In genomic region chr11:98747804-98748505, GRCm38 (mm10) we compare ENCODE assay signal across 9 mouse cellular contexts. TPM values are rescaled to one million over a fixed set of nuclear protein-coding genes. Genes with fewer than 3 reads are reported as not detected.
DNase-seq lines count a peak whose midpoint lies in the region; ATAC-seq and TF ChIP-seq lines count a peak whose summit lies in the region.
"Had no signal": no experiment of that assay in that cellular context is flagged by ENCODE, and none has a peak within 500 bp of the region (broad histone marks: within the 10 kb centered on the region; RNA-seq: fewer than 3 reads in every experiment).

No protein-coding gene starts in this region.

- DNase-seq in kidney, postnatal 0 days (ENCODE audit: low spot score), result no peak
- DNase-seq in kidney, postnatal 4 days, result no peak
- no peak for DNase-seq in G1E (ENCODE audit: low spot score)
- DNase-seq in hindbrain, embryonic 11.5 days (ENCODE audit: low spot score), result peak; percentile 17
- DNase-seq in midbrain, embryonic 11.5 days (ENCODE audit: low spot score, missing footprints), result peak; percentile 91
- no peak for DNase-seq in ovary, adult 18-20 months (ENCODE audit: low spot score)
- DNase-seq in frontal cortex, adult 2 months (ENCODE audit: extremely low spot score in 1 of 2, low spot score in 1 of 2), result no peak

- H3K27ac ChIP-seq in kidney, postnatal 0 days, result peak overlapping the region; percentile 82
- peak overlapping the region; percentile 88 for H3K27ac ChIP-seq in cortical plate, adult 2 months (ENCODE audit: insufficient read depth, low read length)
- H3K27ac ChIP-seq in hindbrain, embryonic 11.5 days (ENCODE audit: low read depth, low read length), result peak overlapping the region; percentile 92
- peak overlapping the region; percentile 38 for H3K27ac ChIP-seq in midbrain, embryonic 11.5 days (ENCODE audit: low read depth, low read length)
- H3K27ac ChIP-seq: macrophage had no signal

- H3K27me3 ChIP-seq in kidney, postnatal 0 days (ENCODE audit: insufficient read depth, low read length), result no peaks in the 10 kb centered on the region
- no peaks in the 10 kb centered on the region for H3K27me3 ChIP-seq in G1E (ENCODE audit: insufficient read depth, low read length)
- H3K27me3 ChIP-seq in hindbrain, embryonic 11.5 days (ENCODE audit: control insufficient read depth, insufficient read depth, low read length), result no peaks in the 10 kb centered on the region
- H3K27me3 ChIP-seq in midbrain, embryonic 11.5 days (ENCODE audit: control insufficient read depth, insufficient read depth, low read length), result no peaks in the 10 kb centered on the region

- peaks cover 94% of the 10 kb centered on the region for H3K4me1 ChIP-seq in kidney, postnatal 0 days (replicated peaks; ENCODE audit: insufficient read depth, low read length)
- peaks cover 100% of the 10 kb centered on the region for H3K4me1 ChIP-seq in G1E (ENCODE audit: insufficient read depth, low read depth, low read length)
- H3K4me1 ChIP-seq in cortical plate, adult 2 months (ENCODE audit: control insufficient read depth, insufficient read depth, low read length), result peaks cover 33% of the 10 kb centered on the region
- peaks cover 64% of the 10 kb centered on the region for H3K4me1 ChIP-seq in hindbrain, embryonic 11.5 days (replicated peaks; ENCODE audit: control insufficient read depth, insufficient read depth, low read length)
- peaks cover 85% of the 10 kb centered on the region for H3K4me1 ChIP-seq in midbrain, embryonic 11.5 days (ENCODE audit: control insufficient read depth, insufficient read depth, low read length)

- H3K4me3 ChIP-seq in kidney, postnatal 0 days (replicated peaks; ENCODE audit: low read depth, low read length), result no peak overlapping the region
- peak overlapping the region; percentile 57; the same call in 1 of the 2 replicates for H3K4me3 ChIP-seq in G1E (ENCODE audit: low read depth, low read length)
- peak overlapping the region; percentile 13 for H3K4me3 ChIP-seq in cortical plate, adult 2 months (ENCODE audit: insufficient read depth, low read length)
- no peak overlapping the region for H3K4me3 ChIP-seq in hindbrain, embryonic 11.5 days (ENCODE audit: low read depth, low read length)
- H3K4me3 ChIP-seq in midbrain, embryonic 11.5 days (ENCODE audit: low read depth, low read length), result no peak overlapping the region

- H3K9ac ChIP-seq in kidney, postnatal 0 days (ENCODE audit: low read depth, low read length), result 0 out of 2 replicates have a peak overlapping the region, but pooled peaks have one; percentile 23
- peak overlapping the region; percentile 46; the same call in 1 of the 2 replicates for H3K9ac ChIP-seq in hindbrain, embryonic 11.5 days (ENCODE audit: low read depth, low read length)
- H3K9ac ChIP-seq in midbrain, embryonic 11.5 days (ENCODE audit: low read length), result peak overlapping the region; percentile 37

- 24% methylated on average over 6 of the region's 6 CpGs for WGBS in kidney, postnatal 0 days
- 26% methylated on average over 6 of the region's 6 CpGs for WGBS in hindbrain, embryonic 11.5 days
- 28% methylated on average over 6 of the region's 6 CpGs for WGBS in midbrain, embryonic 11.5 days

- no peak for TF ChIP-seq CTCF in kidney, postnatal 0 days (IDR thresholded peaks at IDR 0.05; ENCODE audit: low read depth)
- no peak for TF ChIP-seq CTCF in G1E (IDR thresholded peaks at IDR 0.05; ENCODE audit: low read depth, low read length)
- no peak for TF ChIP-seq CTCF in cortical plate, adult 2 months (IDR thresholded peaks at IDR 0.05; ENCODE audit: extremely low read depth, insufficient read depth, low read length)

- H3K4me2 ChIP-seq in kidney, postnatal 0 days (ENCODE audit: low read length), result peak overlapping the region; percentile 39
- peak overlapping the region; percentile 27; the same call in 1 of the 2 replicates for H3K4me2 ChIP-seq in hindbrain, embryonic 11.5 days (replicated peaks; ENCODE audit: low read depth, low read length)
- peak overlapping the region; percentile 12 for H3K4me2 ChIP-seq in midbrain, embryonic 11.5 days

- no peak for ATAC-seq in kidney, postnatal 0 days (replicated peaks; ENCODE audit: low FRiP score, low read depth)
- no peak for ATAC-seq in G1E (ENCODE audit: extremely low read depth, insufficient number of reproducible peaks, low FRiP score, poor library complexity, severe bottlenecking)
- ATAC-seq in hindbrain, embryonic 11.5 days (ENCODE audit: low FRiP score), result no peak
- ATAC-seq in midbrain, embryonic 11.5 days (ENCODE audit: low FRiP score), result no peak

- TF ChIP-seq POLR2A in cortical plate, adult 2 months (IDR thresholded peaks at IDR 0.05; ENCODE audit: extremely low read depth, insufficient read depth, low read length), result 0 out of 2 replicates have a peak, but pooled peaks have one; percentile 22

- no peaks in the 10 kb centered on the region for H3K9me3 ChIP-seq in kidney, postnatal 0 days (replicated peaks; ENCODE audit: low read length)
- no peaks in the 10 kb centered on the region for H3K9me3 ChIP-seq in G1E (replicated peaks)
- no peaks in the 10 kb centered on the region for H3K9me3 ChIP-seq in hindbrain, embryonic 11.5 days (ENCODE audit: control insufficient read depth, low read length)
- no peaks in the 10 kb centered on the region for H3K9me3 ChIP-seq in midbrain, embryonic 11.5 days (ENCODE audit: control insufficient read depth, low read length)

- H3K36me3 ChIP-seq in kidney, postnatal 0 days (ENCODE audit: insufficient read depth, low read length), result no peaks in the 10 kb centered on the region
- H3K36me3 ChIP-seq in G1E (replicated peaks), result peaks cover 54% of the 10 kb centered on the region
- no peaks in the 10 kb centered on the region for H3K36me3 ChIP-seq in hindbrain, embryonic 11.5 days (ENCODE audit: control insufficient read depth, insufficient read depth, low read length)
- no peaks in the 10 kb centered on the region for H3K36me3 ChIP-seq in midbrain, embryonic 11.5 days (ENCODE audit: control insufficient read depth, insufficient read depth, low read length)

RNA-seq across cellular contexts. Expression of gene Thra, which starts 7.5 kb away (rescaled TPM):
- 26.1 TPM in 2 replicates for polyA plus RNA-seq in kidney, postnatal 0 days (2015; fragmentation: Nextera tagmentation; extraction: Ambion mirVana)
- 58.0 and 68.0 TPM in 2 replicates for total RNA-seq in G1E (2014; fragmentation: Nextera tagmentation)
- 20.1 and 20.3 TPM in 2 replicates for total RNA-seq in G1E (2017)
- 32.3 and 33.1 TPM in 2 replicates for polyA plus RNA-seq in G1E (2012)
- 721 and 771 TPM in 2 replicates for polyA plus RNA-seq in cortical plate, adult 2 months (2012; rRNA removed)
- polyA plus RNA-seq in hindbrain, embryonic 11.5 days (2014; fragmentation: Nextera tagmentation; extraction: Ambion mirVana), result 34.7 and 41.4 TPM in 2 replicates
- 21.9 and 23.7 TPM in 2 replicates for polyA plus RNA-seq in midbrain, embryonic 11.5 days (2014; fragmentation: Nextera tagmentation; extraction: Ambion mirVana)
- polyA plus RNA-seq in frontal cortex, adult 2 months (2012; rRNA removed), result 770 and 851 TPM in 2 replicates

RNA-seq across cellular contexts. Expression of gene Med24, which starts 18.7 kb away (rescaled TPM):
- 38.3 and 41.2 TPM in 2 replicates for polyA plus RNA-seq in kidney, postnatal 0 days (2015; fragmentation: Nextera tagmentation; extraction: Ambion mirVana)
- 55.8 and 95.6 TPM in 2 replicates for total RNA-seq in G1E (2014; fragmentation: Nextera tagmentation)
- 37.8 and 39.7 TPM in 2 replicates for total RNA-seq in G1E (2017)
- polyA plus RNA-seq in G1E (2012), result 83.8 and 109 TPM in 2 replicates
- 127 and 144 TPM in 2 replicates for polyA plus RNA-seq in cortical plate, adult 2 months (2012; rRNA removed)
- 47.3 and 60.8 TPM in 2 replicates for polyA plus RNA-seq in hindbrain, embryonic 11.5 days (2014; fragmentation: Nextera tagmentation; extraction: Ambion mirVana)
- 66.1 and 67.1 TPM in 2 replicates for polyA plus RNA-seq in midbrain, embryonic 11.5 days (2014; fragmentation: Nextera tagmentation; extraction: Ambion mirVana)
- 137 and 157 TPM in 2 replicates for polyA plus RNA-seq in frontal cortex, adult 2 months (2012; rRNA removed)

RNA-seq across cellular contexts. Expression of gene Nr1d1, which starts 27.2 kb away (rescaled TPM):
- 3.1 and 3.5 TPM in 2 replicates for polyA plus RNA-seq in kidney, postnatal 0 days (2015; fragmentation: Nextera tagmentation; extraction: Ambion mirVana)
- total RNA-seq in G1E (2014; fragmentation: Nextera tagmentation) (0.75 and 3.1 TPM in 2 replicates), G1E (2017) (0.93 TPM in 2 replicates)
- polyA plus RNA-seq in G1E (2012), result 2.3 TPM in 2 replicates
- polyA plus RNA-seq in cortical plate, adult 2 months (2012; rRNA removed), result 153 and 156 TPM in 2 replicates
- polyA plus RNA-seq in hindbrain, embryonic 11.5 days (2014; fragmentation: Nextera tagmentation; extraction: Ambion mirVana), result 0.92 and 1.4 TPM in 2 replicates
- polyA plus RNA-seq in midbrain, embryonic 11.5 days (2014; fragmentation: Nextera tagmentation; extraction: Ambion mirVana), result 0.93 and 1.2 TPM in 2 replicates
- polyA plus RNA-seq in frontal cortex, adult 2 months (2012; rRNA removed), result 124 and 126 TPM in 2 replicates

RNA-seq across cellular contexts. Expression of gene Csf3, which starts 46.9 kb away (rescaled TPM):
- polyA plus RNA-seq in kidney, postnatal 0 days (2015; fragmentation: Nextera tagmentation; extraction: Ambion mirVana), result 0.13 and 0.19 TPM in 2 replicates
- not detected in 2 replicates for total RNA-seq in G1E (2014; fragmentation: Nextera tagmentation)
- total RNA-seq in G1E (2017), result 0.27 TPM in 1 of 2 replicates, not detected in the other
- polyA plus RNA-seq in G1E (2012), result not detected in 2 replicates
- 0.08 TPM in 1 of 2 replicates, not detected in the other for polyA plus RNA-seq in cortical plate, adult 2 months (2012; rRNA removed)
- not detected in 2 replicates for polyA plus RNA-seq in hindbrain, embryonic 11.5 days (2014; fragmentation: Nextera tagmentation; extraction: Ambion mirVana)
- not detected in 2 replicates for polyA plus RNA-seq in midbrain, embryonic 11.5 days (2014; fragmentation: Nextera tagmentation; extraction: Ambion mirVana)
- polyA plus RNA-seq in frontal cortex, adult 2 months (2012; rRNA removed), result not detected in 2 replicates
- polyA plus RNA-seq: macrophage had no signal

RNA-seq across cellular contexts. Expression of gene Msl1, which starts 47.4 kb away (rescaled TPM):
- 17.8 and 19.3 TPM in 2 replicates for polyA plus RNA-seq in kidney, postnatal 0 days (2015; fragmentation: Nextera tagmentation; extraction: Ambion mirVana)
- 38.0 and 52.2 TPM in 2 replicates for total RNA-seq in G1E (2014; fragmentation: Nextera tagmentation)
- total RNA-seq in G1E (2017), result 39.4 and 45.6 TPM in 2 replicates
- 36.5 and 44.9 TPM in 2 replicates for polyA plus RNA-seq in G1E (2012)
- 119 and 131 TPM in 2 replicates for polyA plus RNA-seq in cortical plate, adult 2 months (2012; rRNA removed)
- polyA plus RNA-seq in hindbrain, embryonic 11.5 days (2014; fragmentation: Nextera tagmentation; extraction: Ambion mirVana), result 25.0 and 28.0 TPM in 2 replicates
- 24.0 and 25.1 TPM in 2 replicates for polyA plus RNA-seq in midbrain, embryonic 11.5 days (2014; fragmentation: Nextera tagmentation; extraction: Ambion mirVana)
- polyA plus RNA-seq in frontal cortex, adult 2 months (2012; rRNA removed), result 112 and 123 TPM in 2 replicates

Comparison
In these comparisons a context has a peak if more than half of its experiments do, and no peak if none do; other contexts are left out.
1. DNase-seq: peak in hindbrain, embryonic 11.5 days (single experiment) and midbrain, embryonic 11.5 days (single experiment); none in kidney, postnatal 0 days (single experiment), kidney, postnatal 4 days (0 of 2), G1E (single experiment), ovary, adult 18-20 months (single experiment) and frontal cortex, adult 2 months (0 of 2).
2. H3K27ac ChIP-seq: peak in every context shown above with its lines; median percentile 92 in hindbrain, embryonic 11.5 days; 88 in cortical plate, adult 2 months; 82 in kidney, postnatal 0 days; 38 in midbrain, embryonic 11.5 days.
3. H3K4me3 ChIP-seq: peak in G1E (single experiment) and cortical plate, adult 2 months (single experiment); none in kidney, postnatal 0 days (single experiment), hindbrain, embryonic 11.5 days (single experiment) and midbrain, embryonic 11.5 days (single experiment).
4. RNA of gene Thra, which starts 7.5 kb away (polyA plus RNA-seq): 770 to 851 TPM in frontal cortex, adult 2 months and 721 to 771 TPM in cortical plate, adult 2 months; 34.7 to 41.4 TPM in hindbrain, embryonic 11.5 days, 32.3 to 33.1 TPM in G1E, 26.1 TPM in kidney, postnatal 0 days and 21.9 to 23.7 TPM in midbrain, embryonic 11.5 days; every median in the first group is over 10 times any median in the second.
5. RNA of gene Nr1d1, which starts 27.2 kb away (polyA plus RNA-seq): 153 to 156 TPM in cortical plate, adult 2 months and 124 to 126 TPM in frontal cortex, adult 2 months; 3.1 to 3.5 TPM in kidney, postnatal 0 days, 2.3 TPM in G1E, 0.92 to 1.4 TPM in hindbrain, embryonic 11.5 days and 0.93 to 1.2 TPM in midbrain, embryonic 11.5 days; every median in the first group is over 10 times any median in the second.
6. Peak in every context shown above with its lines, with median percentiles within 50 percentile points of each other: H3K4me2 ChIP-seq and H3K9ac ChIP-seq.